Mouse (Mus musculus): ENCODE measurements around the gene Slc4a5.

DNA sequence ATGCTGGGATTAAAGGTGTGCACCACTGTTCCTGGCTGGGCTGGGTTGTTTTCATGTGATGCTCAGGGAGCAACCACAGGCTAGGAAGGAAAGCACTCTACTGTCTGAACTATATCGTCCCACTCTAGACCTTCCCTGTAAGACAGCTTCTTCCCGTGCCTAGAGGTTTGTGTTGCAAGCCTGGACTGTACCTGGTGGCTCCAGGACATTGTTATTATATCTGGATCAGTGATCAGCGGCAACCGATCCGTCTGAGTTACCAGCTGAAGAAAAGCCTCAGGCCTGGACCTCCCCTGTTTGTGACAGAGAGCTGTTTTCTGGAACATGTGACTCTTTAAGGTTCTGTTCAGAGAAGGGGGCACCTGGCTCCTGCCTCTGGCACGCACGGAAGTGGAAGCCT lies 34.6 kb downstream of the Slc4a5 start:
- TF ChIP-seq CTCF (IDR thresholded peaks at IDR 0.05; ENCODE audit: low read depth) (no peak), EP300 (IDR thresholded peaks at IDR 0.05; ENCODE audit: low read depth) (no peak)
